Mouse (Mus musculus) thymus, postnatal 25 days (tissue): ENCODE measurements around the gene Grm8.

Experiments
- DNase-seq: peaks from one replicate; pipeline ENCODE4 v3.0.0; 2022

Grm8 gene

GRCm38 (mm10) chr6:28032006-28032405, 103.0 kb downstream of the Grm8 start:
- no peak for DNase-seq

DNA sequence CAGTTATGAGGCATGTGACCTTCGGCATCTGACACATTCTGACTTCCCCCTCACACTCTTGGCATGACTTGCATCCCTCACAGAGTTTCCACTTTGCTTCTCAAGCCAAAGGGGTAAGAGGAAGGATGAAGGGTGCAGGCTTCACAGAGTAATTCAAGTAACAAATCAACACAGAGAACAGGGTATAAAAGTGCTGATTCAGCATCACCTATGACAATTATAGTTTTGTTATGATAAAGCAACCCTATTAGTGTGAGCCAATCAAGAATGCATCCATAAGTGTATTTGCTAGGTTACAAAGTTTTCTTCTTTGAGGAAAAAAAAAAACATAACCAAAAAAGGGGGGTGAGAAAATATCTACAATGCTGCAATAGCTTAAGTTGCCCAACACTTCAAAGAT, 117.3 kb downstream of the Grm8 start:
- DNase-seq = no peak

DNA sequence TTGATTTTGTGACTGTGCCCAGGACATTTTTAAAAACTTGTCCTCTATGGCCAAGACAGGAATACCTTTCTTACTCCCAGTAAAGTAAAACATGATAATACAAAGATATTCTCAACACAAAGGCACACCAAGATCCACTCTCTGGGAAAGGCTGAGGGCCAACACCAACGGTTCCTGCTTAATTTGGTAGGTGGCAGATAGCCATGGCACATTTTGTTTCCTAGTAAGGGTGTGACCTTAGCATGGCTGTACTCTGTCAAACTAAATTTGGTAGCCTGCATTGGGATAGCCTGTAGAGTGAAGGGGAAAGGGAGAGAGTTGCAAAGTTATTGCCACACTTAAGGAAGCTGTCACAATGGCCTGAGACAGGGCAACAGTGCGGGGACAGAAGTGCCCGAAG, 128.0 kb downstream of the Grm8 start:
- DNase-seq = no peak

DNA sequence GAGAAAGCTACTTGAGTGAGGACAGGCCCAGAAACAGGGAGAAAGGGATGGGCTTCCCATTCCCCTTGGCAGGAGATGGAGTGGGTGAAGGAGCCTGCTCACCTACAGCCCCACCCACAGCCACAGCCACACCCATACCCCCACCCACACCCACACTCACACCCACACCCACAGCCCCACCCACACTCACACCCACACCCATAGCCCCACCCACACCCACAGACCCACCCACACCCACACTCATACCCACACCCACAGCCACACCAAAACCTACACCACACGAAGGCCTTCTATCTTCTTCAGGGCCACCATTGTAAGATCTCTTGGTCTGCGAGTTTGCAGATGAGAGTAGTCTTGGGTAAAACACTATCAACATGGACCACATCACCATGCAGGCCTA, 137.7 kb downstream of the Grm8 start:
- no peak for DNase-seq

GRCm38 (mm10) chr6:27991241-27991640, 143.7 kb downstream of the Grm8 start:
- no peak for DNase-seq

DNA sequence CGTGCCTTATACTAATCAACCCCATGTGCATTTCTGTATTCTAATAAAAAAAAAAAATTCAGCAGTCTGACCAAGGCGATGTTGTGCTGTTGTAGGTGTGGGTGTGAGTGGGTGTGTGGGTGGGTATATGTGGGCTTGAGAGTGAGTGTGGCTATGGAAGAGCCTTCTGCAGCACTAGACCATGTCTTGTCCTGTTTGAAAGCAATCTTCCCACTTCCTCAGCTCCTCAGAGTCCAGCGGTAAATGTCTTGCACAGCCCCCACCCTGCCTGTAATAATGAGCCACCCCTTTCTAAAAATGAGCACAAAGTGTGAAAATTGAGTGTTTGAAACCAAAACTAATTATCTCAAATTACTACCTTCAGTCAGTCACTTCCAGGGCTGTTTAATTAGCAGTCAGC, 152.4 kb downstream of the Grm8 start:
- no peak for DNase-seq

GRCm38 (mm10) chr6:27982021-27982420, 153.0 kb downstream of the Grm8 start:
- no peak for DNase-seq

- no peak for DNase-seq
Measured at GRCm38 (mm10) chr6:27977361-27977760, 157.6 kb downstream of the Grm8 start.

DNA sequence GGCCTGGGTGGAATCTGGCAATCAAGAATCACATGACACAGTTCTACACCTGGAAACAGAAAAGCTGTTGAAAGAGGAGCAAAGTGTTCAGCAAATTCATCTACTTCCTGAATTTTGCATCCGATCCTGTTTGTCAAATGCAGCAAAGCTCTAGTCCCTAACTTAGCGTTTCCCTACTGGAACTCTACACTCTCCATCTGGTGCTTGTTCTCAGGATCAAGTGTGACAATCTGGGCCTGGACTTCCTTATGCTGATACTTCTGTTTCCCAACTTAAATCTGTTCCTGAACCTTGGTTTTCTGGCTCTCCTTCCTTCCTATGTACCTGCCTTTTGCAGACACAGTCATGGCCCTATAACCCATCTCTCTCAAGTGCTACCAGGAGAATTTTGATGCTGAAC, 166.1 kb downstream of the Grm8 start:
- no peak for DNase-seq

GRCm38 (mm10) chr6:27967037-27967436, 167.9 kb downstream of the Grm8 start:
- DNase-seq = no peak

DNA sequence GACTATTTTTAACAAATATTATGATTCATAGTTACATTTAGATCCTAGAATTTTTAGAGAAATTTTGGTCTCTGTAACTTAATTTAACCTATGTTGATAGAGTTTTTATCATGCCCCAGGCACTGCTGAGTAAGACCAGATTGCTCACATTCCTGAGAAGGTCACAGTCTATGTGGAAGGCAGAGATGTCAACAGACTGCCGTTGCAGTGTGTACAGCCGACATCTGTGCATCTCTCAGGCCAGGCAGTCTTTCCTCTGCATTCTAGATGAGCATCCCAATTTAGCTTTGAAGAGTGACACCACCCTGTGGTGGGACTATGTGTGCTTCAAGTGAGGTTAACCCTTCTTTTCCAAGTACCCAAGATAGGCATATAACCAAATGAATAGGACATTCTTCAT, 169.7 kb downstream of the Grm8 start:
- no peak for DNase-seq

- DNase-seq = no peak
Measured at GRCm38 (mm10) chr6:27963887-27964286, 171.1 kb downstream of the Grm8 start.

- no peak for DNase-seq
Measured at GRCm38 (mm10) chr6:27956278-27956857, 178.6 kb downstream of the Grm8 start.

- DNase-seq = no peak
Measured at GRCm38 (mm10) chr6:27951433-27951832, 183.5 kb downstream of the Grm8 start.

GRCm38 (mm10) chr6:27928058-27928457, 206.9 kb downstream of the Grm8 start:
- DNase-seq = no peak

DNA sequence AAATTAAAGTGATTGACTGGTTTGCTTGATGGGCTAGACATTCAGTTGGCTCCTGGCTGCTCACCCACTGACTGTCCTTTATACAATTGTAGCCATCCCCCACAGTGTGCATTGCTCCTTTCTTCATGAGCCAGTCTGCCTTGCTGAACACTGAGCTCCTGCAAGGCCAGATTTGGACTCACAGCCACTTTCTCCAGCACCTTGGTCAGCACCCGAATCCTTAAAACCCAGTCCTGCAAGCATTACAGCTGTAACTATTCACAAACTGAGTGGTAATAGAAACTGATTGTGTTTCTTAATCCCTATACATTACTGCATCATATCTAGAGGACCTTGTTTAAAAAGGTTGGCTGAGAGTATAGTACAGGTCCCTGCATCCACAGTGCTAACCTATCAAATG, 221.7 kb downstream of the Grm8 start:
- no peak for DNase-seq

DNA sequence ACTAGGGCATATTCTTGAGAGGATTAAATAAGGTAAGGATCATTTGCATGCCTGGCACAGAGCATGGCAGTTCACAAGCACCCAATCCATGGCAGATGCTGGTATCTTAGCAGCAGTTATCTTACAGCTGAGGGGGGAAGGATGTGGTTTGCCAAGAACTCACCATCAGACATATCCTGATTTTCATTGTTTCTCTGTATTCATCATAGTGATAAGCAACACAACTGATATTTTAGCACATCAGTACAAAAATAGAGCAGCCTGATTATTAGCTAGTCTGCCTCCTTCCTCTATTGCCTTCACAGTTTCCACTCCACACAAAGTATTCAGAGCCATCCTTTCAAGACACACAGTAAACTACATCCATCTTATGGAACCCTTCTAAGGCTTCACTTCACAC, 230.6 kb downstream of the Grm8 start:
- no peak for DNase-seq

GRCm38 (mm10) chr6:27902224-27902623, 232.8 kb downstream of the Grm8 start:
- no peak for DNase-seq

DNA sequence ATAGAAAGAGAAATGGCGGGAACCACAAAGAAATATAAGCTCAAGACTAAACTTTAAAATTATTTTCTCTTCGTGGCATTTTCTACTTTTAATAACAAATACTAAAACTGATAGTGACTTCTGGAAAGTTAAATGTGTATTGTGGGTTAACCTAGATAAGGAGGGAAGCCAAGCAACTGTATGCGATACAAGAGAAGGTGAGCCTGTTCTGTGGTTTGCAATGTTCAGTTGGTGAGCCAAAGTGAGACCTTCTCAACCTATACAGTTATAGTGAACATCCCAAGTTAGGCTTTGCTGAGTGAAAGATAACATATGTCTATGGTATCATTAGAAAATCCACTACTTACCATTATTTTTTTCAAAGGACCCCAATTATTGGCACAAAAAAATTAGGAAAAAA, 233.6 kb downstream of the Grm8 start:
- DNase-seq = no peak

DNA sequence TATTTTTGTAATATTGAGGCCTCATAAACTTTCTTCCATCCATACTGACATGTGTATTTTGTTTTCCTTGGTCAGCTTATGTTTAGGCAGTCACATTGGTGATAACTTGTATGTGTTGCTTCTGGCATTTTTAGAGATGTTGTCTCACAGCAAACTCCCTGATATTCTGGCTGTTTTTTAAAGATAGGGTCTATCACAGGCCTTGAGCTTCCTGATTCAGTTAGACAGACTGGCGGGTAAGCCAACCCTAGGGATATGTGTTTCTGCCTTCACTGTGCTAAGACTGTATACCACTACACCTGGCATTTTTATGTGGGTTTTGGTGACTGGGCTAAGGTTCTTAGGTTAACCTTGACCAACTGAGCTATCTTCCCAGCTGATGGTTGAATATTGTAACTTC, 239.8 kb downstream of the Grm8 start:
- DNase-seq = no peak

GRCm38 (mm10) chr6:27892886-27893285, 242.1 kb downstream of the Grm8 start:
- no peak for DNase-seq

DNA sequence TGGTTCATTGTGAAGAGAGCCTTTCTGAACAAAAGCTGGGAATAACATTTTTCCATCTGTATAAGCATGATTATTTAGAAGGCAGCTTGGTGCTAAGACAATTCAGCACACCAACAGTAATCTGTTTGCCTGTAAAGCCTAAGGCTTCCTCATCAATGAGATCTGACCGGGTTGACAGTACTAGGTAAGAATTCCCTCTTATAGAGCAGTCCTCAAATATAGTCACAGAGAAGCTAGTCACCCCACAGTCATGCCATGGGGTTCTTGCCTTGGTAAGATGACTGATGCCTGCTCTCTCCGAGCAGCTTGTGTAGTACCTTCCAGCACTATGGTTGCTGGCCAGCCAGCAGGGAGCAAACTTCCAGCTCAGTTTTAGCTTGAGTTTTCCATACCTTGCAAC, 246.6 kb downstream of the Grm8 start:
- DNase-seq = no peak

- DNase-seq = no peak
Measured at GRCm38 (mm10) chr6:27887922-27888321, 247.1 kb downstream of the Grm8 start.

DNA sequence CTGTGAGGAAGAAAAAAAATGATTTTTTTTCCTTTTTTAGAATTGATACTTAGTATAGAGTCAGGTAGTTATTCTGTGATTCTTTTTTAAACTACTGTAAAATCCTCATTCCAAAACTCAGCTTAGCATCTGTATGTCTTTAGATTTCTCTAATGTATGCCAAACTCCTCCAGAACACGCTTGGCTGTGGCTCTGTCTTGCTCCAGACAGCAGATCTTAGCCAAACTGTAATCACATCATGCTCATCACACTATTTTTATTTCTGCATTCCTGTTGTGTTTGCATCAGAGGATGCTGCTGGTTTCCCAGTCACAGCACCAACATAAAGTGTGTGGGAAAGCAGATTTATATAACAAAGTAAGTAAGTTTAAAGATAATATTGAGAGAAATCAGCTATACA, 249.2 kb downstream of the Grm8 start:
- no peak for DNase-seq

DNA sequence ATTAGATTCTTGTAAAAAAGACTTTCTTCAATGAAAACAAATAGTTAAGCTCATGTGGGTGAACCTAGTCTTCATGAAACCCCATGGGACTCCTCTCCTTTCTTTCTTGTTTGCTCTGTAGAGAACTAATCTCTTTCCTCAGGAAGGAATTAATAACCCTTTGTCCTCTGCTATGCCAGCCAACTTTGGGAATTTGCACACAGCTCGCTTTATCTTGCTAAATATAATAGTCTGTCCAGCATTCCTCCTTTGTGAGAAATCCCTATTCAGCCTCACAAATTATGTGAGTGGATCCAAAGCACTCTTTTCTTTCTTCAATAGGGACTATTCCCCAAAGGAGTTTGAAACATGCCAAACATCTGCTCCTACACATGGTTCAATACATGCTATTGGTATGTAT, 285.3 kb downstream of the Grm8 start:
- DNase-seq = no peak

DNA sequence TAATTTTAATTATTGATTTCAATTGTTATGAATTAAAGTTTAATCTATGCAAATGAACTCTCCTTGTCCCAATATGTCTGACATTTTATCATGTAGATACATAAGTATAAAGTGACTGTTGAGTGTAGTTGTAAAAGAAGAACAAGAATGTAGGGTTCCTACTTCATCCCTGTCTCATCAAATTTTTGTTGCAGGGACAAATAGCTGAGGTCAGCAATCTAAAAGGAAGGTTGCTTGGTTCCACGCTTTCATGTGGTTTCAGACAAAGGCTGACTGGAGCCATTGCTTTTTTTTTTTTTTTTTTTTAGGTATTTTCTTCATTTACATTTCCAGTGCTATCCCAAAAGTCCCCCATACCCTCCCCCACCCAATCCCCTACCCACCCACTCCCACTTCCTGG, 298.8 kb downstream of the Grm8 start:
- DNase-seq = no peak
